Mouse (Mus musculus): ENCODE measurements around the gene Arhgap10. TPM values are rescaled to one million over a fixed set of nuclear protein-coding genes. Genes with fewer than 3 reads are reported as not detected.

Gene Arhgap10
- total and polyA plus RNA-seq, 3 experiments = 22.5 to 58.2 (median 51.4) TPM

DNA sequence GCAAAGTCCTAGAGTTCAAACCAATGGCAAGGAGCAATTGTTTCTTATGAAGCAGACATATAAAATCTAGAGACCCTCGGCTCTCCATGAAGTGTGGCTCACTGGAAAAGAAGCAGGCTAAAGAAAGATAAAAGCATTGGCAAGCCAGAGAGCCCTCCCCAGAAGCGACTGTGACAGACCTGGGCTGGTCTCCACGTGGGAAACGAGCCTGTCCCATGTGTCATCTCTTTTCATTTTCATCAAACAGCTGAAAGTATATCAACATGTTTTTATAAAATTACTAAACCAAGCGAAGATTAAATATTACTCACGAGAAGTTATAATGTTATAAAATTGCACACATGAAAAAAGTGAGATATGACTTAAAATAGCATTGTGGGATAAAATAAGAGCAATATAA, 89.7 kb downstream of the Arhgap10 start:
- no peak for DNase-seq
- intact Hi-C loops (cut with DNase I) = no loop called here
- Histone ChIP-seq H3K4me3 (no peak overlapping the region), H3K4me1 (ENCODE audit: control insufficient read depth, insufficient read depth, low read length) (peaks cover 6% of the 10 kb centered on the region), H3K79me2 (replicated peaks; ENCODE audit: control insufficient read depth, insufficient read depth, low read length) (no peaks in the 10 kb centered on the region), H3K27ac (no peak overlapping the region; the same call in 1 of the 2 replicates), H3K27me3 (ENCODE audit: control insufficient read depth, insufficient read depth, low read length) (no peaks in the 10 kb centered on the region), H3K36me3 (ENCODE audit: control insufficient read depth, insufficient read depth, low read length) (peaks cover 4% of the 10 kb centered on the region), H3K9ac (ENCODE audit: low read depth, low read length) (no peak overlapping the region)
- WGBS = 47% methylated on average over 6 of the region's 6 CpGs
- TF ChIP-seq CTCF (IDR thresholded peaks at IDR 0.05) (no peak), POLR2A (IDR thresholded peaks at IDR 0.05; ENCODE audit: insufficient read depth, low read depth, low read length) (no peak)

DNA sequence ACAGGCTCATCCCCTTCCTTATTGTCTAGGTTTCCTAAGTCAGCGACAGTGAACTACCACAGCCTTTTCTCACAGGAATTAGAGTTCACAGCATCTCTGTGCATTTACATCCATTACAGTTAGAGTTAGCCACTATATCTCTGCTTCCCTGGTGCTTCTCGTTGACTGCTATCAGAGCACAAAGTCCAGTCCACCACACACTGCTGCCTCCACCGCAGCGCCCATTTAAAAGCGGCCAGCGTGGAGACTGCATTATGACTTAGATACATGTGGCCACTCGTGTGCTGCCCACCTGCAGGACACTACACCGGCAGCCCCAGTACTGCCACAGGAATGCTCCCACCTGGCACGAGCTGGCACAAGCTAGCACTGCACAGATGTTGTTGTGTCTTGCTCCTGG, 90.3 kb downstream of the Arhgap10 start:
- 85% methylated on average over 9 of the region's 9 CpGs for WGBS
- H3K4me3 ChIP-seq = no peak overlapping the region
- no peaks in the 10 kb centered on the region for H3K27me3 ChIP-seq (ENCODE audit: control insufficient read depth, insufficient read depth, low read length)
- no peak overlapping the region for H3K9ac ChIP-seq (ENCODE audit: low read depth, low read length)
- H3K36me3 ChIP-seq (ENCODE audit: control insufficient read depth, insufficient read depth, low read length) = peaks cover 4% of the 10 kb centered on the region
- intact Hi-C loops (cut with DNase I) = no loop called here
- DNase-seq = no peak
- H3K79me2 ChIP-seq (replicated peaks; ENCODE audit: control insufficient read depth, insufficient read depth, low read length) = no peaks in the 10 kb centered on the region
- H3K27ac ChIP-seq = no peak overlapping the region
- H3K4me1 ChIP-seq (ENCODE audit: control insufficient read depth, insufficient read depth, low read length) = peaks cover 5% of the 10 kb centered on the region
- TF ChIP-seq EP300 (IDR thresholded peaks at IDR 0.05; ENCODE audit: insufficient read depth, low read depth, low read length) (no peak), CTCF (IDR thresholded peaks at IDR 0.05) (no peak), POLR2A (IDR thresholded peaks at IDR 0.05; ENCODE audit: insufficient read depth, low read depth, low read length) (no peak)

DNA sequence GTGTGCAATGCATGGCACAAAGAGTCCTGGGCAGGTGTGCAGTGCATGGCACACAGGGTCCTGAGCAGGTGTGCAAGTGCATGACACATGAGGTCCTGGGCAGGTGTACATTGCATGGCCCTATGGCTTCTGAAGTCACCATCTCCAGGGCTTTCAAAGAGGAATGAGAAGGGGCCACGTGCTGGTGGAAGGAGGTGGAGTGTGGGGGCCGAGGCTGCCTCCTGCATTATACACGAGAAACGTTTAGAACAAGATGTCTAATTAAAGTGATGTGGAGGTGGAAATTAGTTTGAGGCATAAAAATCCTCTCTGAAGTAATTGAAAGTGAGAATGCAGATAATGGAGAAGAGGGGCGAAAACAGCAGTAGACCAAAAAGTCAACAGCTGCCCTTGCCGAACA, 93.9 kb downstream of the Arhgap10 start:
- TF ChIP-seq EP300 (IDR thresholded peaks at IDR 0.05; ENCODE audit: insufficient read depth, low read depth, low read length) = no peak
- TF ChIP-seq CTCF (IDR thresholded peaks at IDR 0.05) = no peak
- TF ChIP-seq POLR2A (IDR thresholded peaks at IDR 0.05; ENCODE audit: insufficient read depth, low read depth, low read length) = no peak
- WGBS = 76% methylated on average over 6 of the region's 6 CpGs

GRCm38 (mm10) chr8:77422632-77423252, 95.0 kb downstream of the Arhgap10 start:
- intact Hi-C loops (cut with DNase I) = no loop called here
- TF ChIP-seq POLR2A (IDR thresholded peaks at IDR 0.05; ENCODE audit: insufficient read depth, low read depth, low read length) (no peak), CTCF (IDR thresholded peaks at IDR 0.05) (no peak), EP300 (IDR thresholded peaks at IDR 0.05; ENCODE audit: insufficient read depth, low read depth, low read length) (no peak)
- no peaks in the 10 kb centered on the region for H3K27me3 ChIP-seq (ENCODE audit: control insufficient read depth, insufficient read depth, low read length)
- H3K79me2 ChIP-seq (replicated peaks; ENCODE audit: control insufficient read depth, insufficient read depth, low read length) = no peaks in the 10 kb centered on the region
- no peak overlapping the region for H3K4me3 ChIP-seq
- H3K36me3 ChIP-seq (ENCODE audit: control insufficient read depth, insufficient read depth, low read length) = no peaks in the 10 kb centered on the region; the same call in 1 of the 2 replicates
- no peak overlapping the region for H3K9ac ChIP-seq (ENCODE audit: low read depth, low read length)
- H3K4me1 ChIP-seq (ENCODE audit: control insufficient read depth, insufficient read depth, low read length) = peaks cover 1% of the 10 kb centered on the region; the same call in 1 of the 2 replicates
- DNase-seq = no peak
- no peak overlapping the region for H3K27ac ChIP-seq
- WGBS = 72% methylated on average over 15 of the region's 15 CpGs

More for the DNA sequence above, 93.9 kb downstream of the Arhgap10 start:
- Histone ChIP-seq H3K36me3 (ENCODE audit: control insufficient read depth, insufficient read depth, low read length) (no peaks in the 10 kb centered on the region; the same call in 1 of the 2 replicates), H3K27me3 (ENCODE audit: control insufficient read depth, insufficient read depth, low read length) (no peaks in the 10 kb centered on the region), H3K4me1 (ENCODE audit: control insufficient read depth, insufficient read depth, low read length) (peaks cover 3% of the 10 kb centered on the region; the same call in 1 of the 2 replicates), H3K9ac (ENCODE audit: low read depth, low read length) (no peak overlapping the region), H3K4me3 (no peak overlapping the region), H3K27ac (no peak overlapping the region), H3K79me2 (replicated peaks; ENCODE audit: control insufficient read depth, insufficient read depth, low read length) (no peaks in the 10 kb centered on the region)
- intact Hi-C loops (cut with DNase I) = no loop called here
- DNase-seq = no peak

GRCm38 (mm10) chr8:77421596-77421995, 96.2 kb downstream of the Arhgap10 start:
- TF ChIP-seq CTCF (IDR thresholded peaks at IDR 0.05) (no peak), POLR2A (IDR thresholded peaks at IDR 0.05; ENCODE audit: insufficient read depth, low read depth, low read length) (no peak), EP300 (IDR thresholded peaks at IDR 0.05; ENCODE audit: insufficient read depth, low read depth, low read length) (no peak)
- Histone ChIP-seq H3K79me2 (replicated peaks; ENCODE audit: control insufficient read depth, insufficient read depth, low read length) (no peaks in the 10 kb centered on the region), H3K4me1 (ENCODE audit: control insufficient read depth, insufficient read depth, low read length) (no peaks in the 10 kb centered on the region), H3K27me3 (ENCODE audit: control insufficient read depth, insufficient read depth, low read length) (no peaks in the 10 kb centered on the region), H3K36me3 (ENCODE audit: control insufficient read depth, insufficient read depth, low read length) (no peaks in the 10 kb centered on the region), H3K9ac (ENCODE audit: low read depth, low read length) (no peak overlapping the region), H3K4me3 (no peak overlapping the region), H3K27ac (no peak overlapping the region)
- WGBS = 85% methylated on average over 13 of the region's 13 CpGs
- no peak for DNase-seq
- intact Hi-C loops (cut with DNase I) = no loop called here

DNA sequence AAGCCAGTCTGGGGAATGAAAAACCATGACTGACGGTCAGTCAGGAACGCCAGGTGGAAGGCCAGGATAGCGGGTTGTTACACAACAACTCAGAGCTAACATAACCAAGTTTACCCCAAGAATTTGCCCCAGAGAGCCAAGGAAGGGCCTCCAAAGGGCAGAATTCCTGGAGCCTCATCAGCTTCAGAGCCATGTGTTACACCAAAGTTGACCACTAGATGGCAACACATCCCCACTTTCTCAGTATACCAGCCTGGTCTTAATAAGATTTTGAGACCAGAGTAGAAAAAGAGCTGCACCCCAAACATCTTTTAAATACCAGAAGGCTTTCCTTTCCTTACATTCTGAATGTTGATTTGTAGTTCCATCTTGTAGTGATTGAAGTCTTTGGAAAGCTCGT, 98.0 kb downstream of the Arhgap10 start:
- WGBS = 50% methylated on average over 4 of the region's 4 CpGs
- peak; percentile 57 to 70 for DNase-seq
- Histone ChIP-seq H3K79me2 (replicated peaks; ENCODE audit: control insufficient read depth, insufficient read depth, low read length) (no peaks in the 10 kb centered on the region), H3K9ac (ENCODE audit: low read depth, low read length) (no peak overlapping the region), H3K4me3 (no peak overlapping the region), H3K27ac (no peak overlapping the region), H3K27me3 (ENCODE audit: control insufficient read depth, insufficient read depth, low read length) (no peaks in the 10 kb centered on the region), H3K4me1 (ENCODE audit: control insufficient read depth, insufficient read depth, low read length) (no peaks in the 10 kb centered on the region), H3K36me3 (ENCODE audit: control insufficient read depth, insufficient read depth, low read length) (no peaks in the 10 kb centered on the region)
- intact Hi-C loops (cut with DNase I) = loop anchor here (1.0 to 10.0 kb wide), 4 partner anchors 105 to 585 kb away; partner anchors contain the start of gene Tmem184c
- TF ChIP-seq CTCF (IDR thresholded peaks at IDR 0.05) (peak; percentile 98), POLR2A (IDR thresholded peaks at IDR 0.05; ENCODE audit: insufficient read depth, low read depth, low read length) (no peak), EP300 (IDR thresholded peaks at IDR 0.05; ENCODE audit: insufficient read depth, low read depth, low read length) (no peak)
